Mouse (Mus musculus): ENCODE measurements around the gene Sez6.

Gene Sez6

DNA sequence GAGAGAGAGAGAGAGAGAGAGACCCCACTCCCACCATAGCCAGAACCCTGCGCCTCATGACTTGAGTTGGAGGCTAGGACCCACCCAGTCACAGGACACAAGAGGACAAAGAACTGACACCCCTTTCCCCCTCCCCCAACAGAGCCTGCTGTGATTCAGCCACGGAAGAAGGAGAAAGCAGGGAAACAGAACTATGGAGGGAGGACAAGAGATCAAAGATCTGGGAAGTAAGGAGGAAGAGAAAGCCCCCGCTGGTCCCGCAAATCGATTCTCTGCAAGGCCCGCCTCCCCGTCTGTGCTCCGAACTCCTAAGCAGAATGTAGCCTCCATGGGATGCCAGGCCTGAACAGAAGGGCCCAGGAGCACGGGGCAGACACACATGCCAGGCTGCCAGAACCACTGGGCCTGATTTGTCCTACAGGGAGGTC, 23.8 kb upstream of the Sez6 start:
- peak; percentile 89 for DNase-seq

DNA sequence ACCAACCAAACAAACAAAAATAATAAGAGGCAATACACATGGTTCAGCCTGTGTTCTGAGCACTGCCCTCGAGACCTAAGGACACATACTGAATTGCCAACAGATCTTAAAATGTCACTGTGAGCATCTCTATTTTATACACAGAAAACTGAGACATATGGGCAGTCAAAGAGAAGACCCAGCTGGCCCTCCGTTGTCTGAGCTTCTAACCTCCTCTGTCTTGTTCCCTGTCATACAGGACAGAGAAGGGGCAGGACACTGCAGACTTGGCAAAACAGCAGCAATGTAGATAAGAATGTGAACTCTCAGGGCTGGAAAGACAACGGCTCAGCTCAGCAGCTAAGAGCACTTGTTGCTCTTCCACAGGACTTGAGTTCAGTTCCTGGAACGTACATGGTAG, 22.1 kb upstream of the Sez6 start:
- DNase-seq = no peak

DNA sequence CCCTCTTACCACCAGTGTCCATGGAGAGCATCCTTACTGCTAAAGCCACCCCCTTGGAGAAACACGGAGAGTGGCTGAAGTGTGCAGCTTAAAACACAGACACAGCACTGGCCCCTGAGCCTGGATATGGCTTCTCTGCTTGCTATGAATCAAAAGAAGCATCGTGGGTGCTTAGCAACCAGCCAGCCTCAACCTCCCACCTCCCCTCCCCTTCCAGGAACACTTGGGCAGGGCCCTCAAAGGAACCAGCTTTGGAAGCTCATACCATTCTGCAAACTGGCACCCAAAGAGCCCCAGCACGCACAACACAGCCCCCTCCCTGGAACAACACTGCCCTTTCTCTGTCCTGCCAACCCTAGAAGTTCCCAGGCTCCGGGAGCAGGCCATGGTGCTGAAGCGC, 21.2 kb upstream of the Sez6 start:
- DNase-seq = no peak

DNA sequence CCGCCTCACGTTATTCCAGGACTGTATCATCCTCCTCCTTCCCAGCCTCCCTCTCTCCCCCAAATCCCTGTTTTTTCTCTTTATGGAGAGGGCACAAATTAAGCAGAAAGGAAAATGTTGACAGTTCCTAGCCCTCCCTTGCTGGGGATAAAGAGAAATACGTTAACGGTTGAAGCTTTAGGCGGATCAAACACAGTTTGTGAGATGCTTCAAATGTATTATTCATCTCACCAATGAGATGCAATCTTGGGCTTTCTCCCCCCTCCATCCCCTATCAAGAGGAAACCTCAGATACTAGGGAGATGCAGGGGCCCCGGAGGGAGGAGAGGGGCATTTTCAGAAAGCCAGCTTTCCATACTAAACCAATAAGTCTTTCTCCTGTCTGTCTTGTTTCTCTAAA, 20.8 kb upstream of the Sez6 start:
- no peak for DNase-seq

DNA sequence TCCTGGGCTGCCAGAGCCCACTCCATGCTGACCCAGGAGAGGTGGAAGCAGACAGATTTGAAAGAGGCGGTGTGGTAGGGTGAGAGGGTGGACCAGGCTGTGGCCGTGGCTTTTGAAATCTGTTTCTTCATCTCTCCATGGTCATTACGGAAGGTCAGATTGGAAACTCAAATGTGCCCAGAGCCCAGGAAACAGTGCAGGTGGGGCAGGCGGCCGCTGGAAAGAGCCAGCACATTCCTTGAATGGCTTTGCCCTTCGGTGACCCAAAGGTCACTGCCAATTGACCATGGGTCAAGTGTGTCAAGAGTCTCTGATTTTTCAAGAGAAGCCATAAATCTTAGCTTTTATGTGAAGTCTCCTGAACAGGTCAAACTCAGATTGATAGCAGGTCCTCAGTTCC, 17.1 kb upstream of the Sez6 start:
- no peak for DNase-seq

DNA sequence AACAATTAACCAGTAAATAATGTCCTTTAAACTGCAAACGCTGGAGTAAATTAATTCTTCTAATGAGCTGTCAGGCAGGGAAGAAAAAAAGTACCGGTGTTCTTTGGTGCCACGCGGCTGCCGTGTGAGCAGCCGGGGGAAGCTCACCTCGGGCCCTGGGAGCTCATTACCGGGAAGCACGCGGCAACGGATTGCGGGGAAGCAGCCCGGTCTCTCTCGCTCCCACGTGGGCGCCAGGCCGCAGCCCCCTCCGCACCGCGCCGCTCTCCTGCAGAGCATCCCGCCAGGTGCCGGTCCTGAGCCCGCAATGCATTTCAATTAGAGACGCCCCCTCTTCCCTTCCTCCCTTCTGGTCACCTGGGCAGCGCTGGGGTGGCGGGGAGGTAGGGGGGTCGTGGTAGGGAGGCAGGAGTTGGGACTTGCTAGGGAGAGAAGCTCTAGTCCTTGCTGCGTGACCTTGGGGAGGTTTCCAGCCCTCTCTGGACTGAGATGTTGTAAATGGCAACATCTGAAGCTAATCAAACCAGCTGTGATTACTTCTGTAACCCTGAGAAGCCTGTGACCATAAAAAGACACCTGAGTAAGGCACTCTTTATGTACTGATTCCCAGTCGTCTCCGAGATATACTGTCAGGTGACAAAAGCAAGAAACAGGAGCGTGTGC, 15.9 kb upstream of the Sez6 start:
- DNase-seq = no peak

DNA sequence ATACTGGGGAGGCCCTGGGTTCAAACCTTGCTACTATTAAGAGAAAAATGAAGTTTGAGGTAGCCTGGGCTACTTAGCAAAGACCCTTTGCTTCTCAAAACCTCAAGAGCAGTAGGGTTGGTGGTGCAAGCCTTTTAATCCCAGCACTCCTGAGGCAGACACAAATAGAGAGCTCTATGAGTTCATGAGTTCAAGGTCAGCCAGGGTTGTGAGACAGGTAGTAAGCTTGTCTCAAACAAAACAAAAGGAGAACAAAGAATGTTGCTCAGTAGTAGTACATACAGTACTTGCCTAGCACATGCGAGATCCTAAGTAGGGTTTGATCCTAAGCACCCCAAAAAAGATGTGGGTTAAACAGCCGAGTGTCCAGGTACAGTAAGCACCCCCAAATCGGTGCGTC, 13.9 kb upstream of the Sez6 start:
- DNase-seq = no peak

DNA sequence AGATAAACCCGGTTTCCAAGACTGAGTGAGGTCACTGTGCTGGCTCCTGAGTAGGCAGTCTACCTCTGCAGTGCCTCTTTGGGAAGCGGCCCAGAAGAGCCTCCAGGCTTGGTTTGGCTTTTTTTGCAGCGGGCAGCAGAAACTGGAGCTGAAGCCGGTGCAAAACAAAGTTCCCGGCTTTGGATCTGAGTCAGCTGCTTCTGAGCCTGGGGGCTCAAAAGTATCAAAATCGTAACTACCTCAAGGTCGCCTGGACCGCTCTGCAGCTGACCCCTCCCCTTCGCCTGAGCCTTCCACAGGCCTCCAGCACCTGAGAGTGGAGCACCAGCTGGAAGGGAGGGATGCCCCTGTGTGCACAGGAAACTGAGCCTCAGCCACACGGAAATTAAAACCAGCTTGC, 13.4 kb upstream of the Sez6 start:
- DNase-seq = peak; percentile 77

DNA sequence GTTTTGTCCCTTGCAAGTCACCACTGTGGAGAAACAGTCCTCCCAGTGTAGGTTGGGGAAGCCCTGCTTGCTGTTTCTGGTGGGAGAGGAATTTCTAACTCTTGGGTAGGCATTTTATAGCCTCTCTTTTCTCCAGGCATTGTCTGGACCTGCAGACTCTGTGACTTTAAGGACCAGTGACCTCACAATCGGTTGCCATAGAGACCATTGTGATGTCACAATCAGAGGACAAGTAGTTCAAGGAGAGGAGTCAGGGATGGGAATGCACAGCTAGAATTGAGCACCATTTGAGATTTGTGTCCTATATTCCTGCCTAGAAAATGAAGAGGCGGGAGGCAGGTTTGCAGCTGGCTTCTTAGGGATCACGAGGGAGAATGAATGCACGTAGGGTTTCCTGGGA, 7.3 kb upstream of the Sez6 start:
- DNase-seq = no peak

DNA sequence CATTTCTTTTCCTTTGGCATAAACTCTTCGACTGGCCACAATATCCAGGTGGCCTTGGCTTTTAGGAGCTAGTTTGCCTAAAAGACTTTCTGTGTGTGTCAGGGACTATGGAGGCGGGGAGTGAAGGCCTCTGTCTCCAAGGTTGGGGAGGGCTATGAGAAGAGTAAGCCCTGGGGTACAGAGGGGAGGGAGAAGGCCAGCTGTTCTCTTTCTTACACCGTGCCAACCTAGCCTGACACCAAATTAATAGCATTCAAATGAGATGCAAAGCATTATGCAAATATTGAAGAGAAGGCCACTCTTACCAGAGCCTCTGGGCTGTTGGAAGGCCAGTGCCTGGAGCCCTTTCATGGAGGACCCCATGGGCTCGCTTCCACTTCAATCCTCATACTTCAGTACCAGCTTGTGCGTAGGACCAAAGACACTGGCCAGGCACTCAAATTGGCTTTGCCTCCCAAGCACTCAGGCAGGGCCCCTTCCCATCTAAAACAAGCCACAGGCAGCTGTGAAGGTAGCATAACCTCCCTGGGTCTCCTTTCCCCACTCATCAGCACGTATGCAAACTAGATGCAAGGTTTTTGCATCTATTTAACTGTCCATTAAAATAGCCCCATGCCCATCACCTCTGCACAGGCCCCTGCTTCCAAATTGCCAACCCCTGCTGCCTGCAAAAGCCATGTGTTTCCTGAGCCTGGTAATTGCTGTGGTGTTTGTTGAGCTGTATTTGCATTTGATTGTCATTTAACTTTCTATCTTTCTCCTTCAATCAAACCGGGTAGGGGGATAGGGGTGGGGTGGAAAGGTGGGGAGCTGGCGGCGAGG, 4.6 kb upstream of the Sez6 start:
- no peak for DNase-seq

DNA sequence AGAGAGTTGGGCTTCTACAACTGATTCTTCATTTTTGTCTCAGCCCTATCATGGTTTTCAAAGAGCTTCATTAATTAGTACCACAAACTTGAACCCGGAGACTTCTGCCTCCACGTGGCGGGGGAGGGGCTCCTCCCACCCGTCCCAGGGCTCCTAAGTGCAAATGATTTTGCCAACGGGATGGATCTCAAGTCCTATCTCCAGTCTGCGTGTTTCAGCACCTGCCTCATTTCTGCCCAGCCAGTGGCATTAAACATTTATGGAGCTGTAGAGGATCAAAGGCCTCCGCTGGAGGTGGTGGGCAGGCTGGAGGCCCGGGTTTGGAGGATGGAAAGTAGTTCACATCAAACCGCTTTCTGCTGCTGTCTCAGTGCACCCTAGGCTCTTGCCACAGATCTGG, 3.9 kb upstream of the Sez6 start:
- DNase-seq = no peak

DNA sequence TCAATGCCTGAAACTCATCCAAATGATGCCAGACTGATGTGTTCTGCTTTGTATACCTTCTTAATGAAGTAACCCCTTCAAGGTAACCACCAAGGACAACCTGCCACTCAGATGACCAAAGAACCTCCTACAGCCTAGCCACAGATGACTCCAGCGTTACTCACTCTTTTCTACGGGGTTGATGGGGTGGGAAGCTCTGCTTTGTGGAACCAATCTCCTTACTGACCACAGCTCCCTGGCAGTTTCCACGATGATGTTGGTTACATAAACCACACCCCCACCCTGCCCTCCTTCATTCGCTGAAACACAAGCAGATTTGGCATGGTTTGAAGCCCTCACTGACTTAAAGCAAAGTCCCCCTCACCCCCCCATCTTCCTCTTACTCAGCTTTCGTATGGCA, 2.8 kb upstream of the Sez6 start:
- no peak for DNase-seq

DNA sequence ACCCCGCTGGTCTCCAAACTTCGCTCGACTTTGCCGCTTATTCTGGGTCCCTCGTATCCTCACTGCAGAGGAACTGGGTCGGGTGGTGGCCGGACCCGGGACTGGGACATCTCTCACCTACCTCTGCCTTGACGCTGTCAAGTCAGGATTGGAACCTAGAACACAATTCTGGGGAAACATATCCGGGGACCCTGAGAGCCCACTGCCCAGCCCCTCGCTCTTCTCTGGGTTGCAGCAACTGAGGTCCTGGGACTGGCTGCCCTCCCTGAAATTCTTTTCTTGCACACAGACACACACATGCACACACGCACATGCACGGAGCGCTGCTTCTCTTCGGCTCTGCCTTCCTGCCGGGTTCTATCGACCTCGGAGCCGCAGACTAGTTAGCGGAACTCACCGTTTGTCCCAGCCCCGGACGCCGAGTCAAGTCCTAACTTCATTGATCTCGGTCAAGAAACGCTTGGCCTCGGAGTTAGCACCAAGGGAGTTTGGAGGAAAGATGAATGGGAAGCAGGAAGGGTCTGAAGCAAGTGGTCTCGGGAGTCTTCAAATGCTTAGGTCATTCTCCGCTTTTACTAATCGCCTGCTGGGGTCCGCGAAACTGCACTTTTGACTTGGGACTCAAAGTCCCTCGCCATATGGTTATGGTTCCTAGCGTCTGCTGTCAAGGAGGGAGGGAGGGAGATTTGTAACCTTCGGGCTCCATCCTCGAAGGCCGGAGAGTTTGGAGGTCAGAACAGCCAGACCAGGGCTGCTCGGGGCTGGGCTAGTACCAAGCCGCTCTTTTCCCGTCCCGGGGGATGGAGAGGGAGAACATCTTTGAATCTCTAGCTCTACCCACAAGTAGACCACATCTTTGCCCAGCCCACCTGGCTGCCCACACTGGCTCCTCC, 1.2 kb downstream of the Sez6 start:
- DNase-seq = no peak

DNA sequence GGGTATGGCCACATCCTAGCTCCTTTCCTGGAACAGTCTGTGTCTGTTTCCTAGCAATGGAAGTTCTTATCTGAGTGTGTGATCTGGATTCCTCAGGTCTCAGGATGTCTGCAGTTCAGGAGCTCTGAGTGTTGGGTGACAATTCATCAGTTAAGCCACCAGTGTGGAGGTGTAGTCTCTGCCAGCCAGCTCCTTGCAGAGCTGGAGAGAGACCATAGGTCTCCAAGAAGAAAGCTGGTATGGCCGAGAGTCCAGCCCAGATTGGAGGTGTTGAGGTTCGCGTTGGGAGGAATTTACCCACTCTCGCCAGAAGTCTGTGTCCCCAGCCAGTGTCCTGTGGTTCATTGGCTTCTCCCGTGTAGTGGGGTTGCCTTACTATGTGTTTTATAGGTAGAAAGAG, 2.0 kb downstream of the Sez6 start:
- no peak for DNase-seq

DNA sequence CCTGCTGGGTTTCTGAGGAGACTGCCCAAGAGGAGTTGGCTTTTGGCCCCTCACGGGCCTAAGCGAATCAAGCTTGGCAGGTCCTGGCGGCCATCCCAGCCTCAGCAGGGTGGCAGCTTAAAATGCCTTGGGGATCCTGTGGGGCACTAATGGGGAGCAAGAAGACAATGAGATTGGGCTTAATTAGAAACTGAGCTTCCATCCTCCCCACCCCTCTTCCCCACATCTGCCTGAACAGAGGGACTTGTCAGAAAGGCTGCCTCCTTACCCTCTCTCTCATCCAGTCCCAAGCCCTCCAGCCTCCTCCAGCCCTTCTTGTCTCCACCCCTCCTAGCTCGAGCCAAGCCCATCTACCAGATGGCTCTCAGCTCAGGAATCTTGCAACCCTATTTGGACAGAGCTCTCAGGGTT, 3.5 kb downstream of the Sez6 start:
- DNase-seq = peak; percentile 86

DNA sequence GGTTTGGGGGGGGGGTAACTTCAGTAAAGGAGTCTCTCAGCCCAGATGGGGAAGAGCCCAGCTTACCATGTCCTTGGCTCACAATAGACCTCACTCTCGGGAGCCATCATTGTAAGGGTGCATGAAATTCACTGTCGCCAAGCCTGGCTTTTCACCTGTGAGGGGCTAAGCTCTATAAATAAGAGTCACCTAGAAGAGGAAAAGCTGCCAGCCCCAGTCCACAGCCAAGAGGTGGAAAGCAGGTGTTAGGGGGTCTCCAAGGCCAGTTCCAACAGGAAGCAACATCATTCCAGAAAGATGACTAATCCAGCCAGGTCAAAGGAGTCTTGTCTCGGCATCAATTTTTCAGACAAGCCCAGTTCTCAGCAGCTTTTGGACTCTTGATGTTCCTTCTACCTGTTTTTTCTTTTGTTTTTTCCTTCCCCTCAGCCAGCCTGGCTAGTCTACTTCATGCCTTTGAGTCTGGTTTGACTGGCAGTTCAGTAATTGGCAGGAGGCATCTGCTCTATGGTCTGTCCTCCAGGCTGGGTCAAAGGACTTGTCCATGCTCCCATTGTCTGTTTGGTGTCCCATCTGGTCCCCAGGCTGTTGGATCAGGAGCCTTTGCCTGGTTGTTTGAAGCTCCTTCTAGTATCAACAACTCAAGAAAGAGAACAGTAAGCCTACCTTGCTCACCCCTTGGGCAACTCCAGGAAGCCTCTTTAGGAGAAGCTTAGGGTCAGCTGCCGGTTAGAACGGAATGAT, 4.1 kb downstream of the Sez6 start:
- peak; percentile 83 for DNase-seq

DNA sequence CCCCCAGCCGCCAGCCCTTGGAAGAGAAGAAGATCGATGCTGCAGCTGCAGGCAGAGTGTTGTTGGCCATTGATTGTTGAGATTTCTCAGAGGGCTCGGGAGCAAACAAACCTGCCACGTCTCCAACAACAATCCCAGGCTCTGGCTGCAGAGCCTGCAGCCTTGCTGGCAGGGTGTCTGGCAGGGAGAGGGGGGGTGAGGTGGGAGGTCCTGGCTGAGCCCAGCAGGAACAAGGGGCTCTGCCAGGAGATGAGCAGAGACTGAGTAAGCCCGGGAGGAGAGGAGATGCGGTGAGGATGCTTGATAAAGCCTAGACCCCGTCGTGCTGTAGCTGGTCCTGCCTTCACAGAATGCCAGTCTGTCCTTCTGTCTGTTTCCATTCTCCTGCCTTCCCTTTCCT, 6.2 kb downstream of the Sez6 start:
- DNase-seq = peak; percentile 68

DNA sequence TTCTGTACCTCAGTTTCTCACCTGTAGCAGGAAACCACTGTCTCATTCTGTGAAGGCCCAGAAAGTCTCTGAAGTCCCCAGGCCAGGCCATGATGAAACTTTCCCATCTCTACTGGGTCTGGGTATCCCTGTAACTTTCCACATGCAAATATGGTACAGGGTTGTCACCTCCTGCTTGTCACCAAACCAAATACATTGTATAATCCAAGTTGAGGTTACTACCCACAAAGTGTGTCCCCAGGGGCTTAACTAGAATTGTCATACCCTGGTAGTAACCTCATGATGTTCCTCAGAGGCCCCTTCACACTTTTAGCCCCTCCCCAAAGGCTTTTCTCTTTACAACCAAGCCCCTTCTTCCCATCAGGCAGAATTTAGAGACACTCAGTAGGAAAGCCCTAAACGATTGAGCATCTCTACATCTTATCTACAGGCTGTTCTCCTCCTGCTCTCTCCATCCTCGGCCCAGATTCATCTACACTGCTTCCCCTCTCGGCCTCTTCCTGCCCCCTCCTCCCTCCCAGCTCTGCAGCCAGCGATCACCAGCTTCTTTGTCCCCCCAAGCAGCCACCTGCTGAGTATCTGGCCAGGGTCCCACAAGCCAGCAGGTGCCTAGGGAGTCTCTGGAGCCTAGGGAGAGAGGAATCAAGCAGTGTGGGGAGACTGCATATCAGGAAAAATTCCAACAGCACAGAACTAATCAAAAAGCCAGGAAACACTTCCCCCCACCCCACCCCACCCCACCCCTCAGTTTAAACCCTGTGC, 7.2 kb downstream of the Sez6 start:
- DNase-seq = no peak

DNA sequence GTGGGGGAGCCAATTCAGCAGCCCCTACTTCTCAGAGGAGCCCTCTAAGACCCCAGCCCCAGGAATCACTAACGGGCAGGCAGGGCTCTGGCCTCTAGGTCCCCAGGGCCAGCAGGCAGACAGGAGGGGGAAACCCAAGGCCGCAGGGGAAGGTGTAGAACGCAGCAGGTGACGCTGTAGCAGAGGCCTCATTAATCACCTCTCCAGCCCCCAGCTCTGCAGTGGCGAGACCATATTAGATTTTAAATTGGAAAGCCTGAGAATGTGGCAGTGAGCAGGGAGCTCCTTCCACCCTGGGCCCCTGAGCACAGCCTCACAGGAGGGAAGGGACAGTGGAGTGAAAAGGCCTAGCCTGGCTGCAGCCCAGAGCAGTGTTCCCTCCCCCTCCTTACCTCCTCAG, 11.6 kb downstream of the Sez6 start:
- DNase-seq = no peak

DNA sequence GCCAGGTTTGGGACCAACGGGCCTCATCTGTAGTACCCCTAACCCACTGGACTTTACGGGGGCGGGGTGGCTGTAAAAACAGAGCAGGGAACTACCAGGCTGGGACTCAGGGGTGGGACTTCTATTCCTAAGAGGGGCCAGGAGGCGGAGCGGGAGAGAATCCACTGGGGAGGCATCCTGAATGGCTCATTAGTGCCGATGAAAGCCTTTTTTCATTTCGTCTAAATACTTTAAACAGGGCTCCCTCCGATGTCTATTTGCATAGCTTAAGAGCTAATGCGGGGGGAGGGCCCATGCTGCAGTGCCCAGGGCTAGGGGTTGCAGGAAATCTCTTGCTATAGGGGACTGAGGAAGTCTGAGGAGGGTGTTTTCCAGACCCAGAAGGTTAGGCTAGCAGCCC, 17.3 kb downstream of the Sez6 start:
- DNase-seq = no peak

DNA sequence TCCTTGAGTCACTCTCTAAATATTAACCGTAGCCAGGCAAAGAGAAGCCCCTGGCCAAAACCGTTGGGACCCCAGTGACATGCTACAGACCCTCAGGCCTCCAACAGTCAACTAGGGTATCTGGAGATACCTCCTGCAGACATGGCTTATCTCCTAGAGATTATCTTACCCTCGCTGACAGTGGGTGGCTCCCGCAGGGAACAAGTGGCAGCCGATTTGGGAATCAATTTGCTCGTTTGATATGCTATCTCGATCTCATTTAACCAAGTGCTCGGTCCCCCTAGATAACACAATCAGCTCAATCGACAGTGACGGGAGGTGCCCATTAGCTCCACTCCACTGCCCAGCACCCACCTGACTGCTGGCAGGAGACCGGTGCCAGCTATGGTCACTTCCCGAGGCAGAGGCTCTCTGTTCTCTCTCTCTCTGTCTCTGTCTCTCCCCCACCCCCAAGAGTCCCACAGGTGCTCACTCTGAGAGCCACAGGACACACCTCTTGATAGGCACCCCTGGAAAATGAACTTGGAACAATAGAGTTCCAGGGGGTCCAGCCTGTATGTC, 19.6 kb downstream of the Sez6 start:
- DNase-seq = no peak

DNA sequence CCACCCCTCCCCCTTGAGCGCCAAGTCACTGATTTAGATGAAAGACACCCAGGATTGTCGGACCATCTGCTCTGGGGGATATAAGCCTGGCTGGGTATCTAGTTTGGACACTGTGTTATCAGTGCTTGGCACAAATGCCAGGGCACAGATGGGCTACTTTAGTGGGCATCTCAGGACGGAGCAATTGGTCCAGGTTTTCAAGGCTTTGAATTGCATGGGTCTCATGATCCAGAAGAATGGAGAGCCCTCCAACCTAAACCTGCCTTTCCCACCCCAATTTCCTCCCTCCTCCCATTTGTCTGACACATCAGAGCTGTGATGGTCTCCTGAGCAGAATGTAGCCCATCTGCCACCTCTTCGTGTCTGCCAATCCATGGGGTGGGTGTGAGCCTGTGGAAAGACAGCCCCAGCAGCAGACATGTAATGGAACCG, 20.2 kb downstream of the Sez6 start:
- DNase-seq = peak; percentile 96
